Mouse (Mus musculus): ENCODE data around the gene Gm48552. TPM values are rescaled to one million over a fixed set of nuclear protein-coding genes. Genes with fewer than 3 reads are reported as not detected.

Gm48552 gene
- total RNA-seq, 2 experiments from 2014 or later, result 0.65 to 0.83 TPM

- intact Hi-C loops (cut with DNase I), result loop anchor here (10.0 kb wide), 1 partner anchor 161 kb away; the partner anchor contains the start of gene Gna11
Measured at GRCm38 (mm10) chr10:81383802-81384604, 4.8 kb upstream of the Gm48552 start, which contains the start of the genes Dohh and Gm48551. Gene Dohh, plus strand, starts transcription at chr10:81384428. Gene Gm48551, plus strand, starts transcription at chr10:81384466.

GRCm38 (mm10) chr10:81384605-81384982 lies 4.2 kb upstream of the Gm48552 start:
- no peak for DNase-seq
- intact Hi-C loops (cut with DNase I), result loop anchor here (10.0 kb wide), 1 partner anchor 160 kb away; the partner anchor contains the start of gene Gna11

More at GRCm38 (mm10) chr10:81383802-81384604, 4.8 kb upstream of the Gm48552 start, which contains the start of the genes Dohh and Gm48551:
- peak; percentile 99 to 100 for DNase-seq

GRCm38 (mm10) chr10:81385603-81386306 lies 3.0 kb upstream of the Gm48552 start:
- intact Hi-C loops (cut with DNase I), result loop anchor here (10.0 kb wide), 1 partner anchor 159 kb away; the partner anchor contains the start of gene Gna11
- DNase-seq, result no peak

- no peak for DNase-seq
- intact Hi-C loops (cut with DNase I), result loop anchor here (10.0 kb wide), 1 partner anchor 157 kb away; the partner anchor contains the start of gene Gna11
Measured at GRCm38 (mm10) chr10:81387716-81388115, 1.1 kb upstream of the Gm48552 start.

- peak in 1 of 2 experiments; percentile 36 for DNase-seq
- intact Hi-C loops (cut with DNase I), result loop anchor here (1.0 to 10.0 kb wide), 2 partner anchors 61 to 155 kb away; partner anchors contain the start of gene Gna11
Measured at GRCm38 (mm10) chr10:81389373-81389772, 568 bp downstream of the Gm48552 start.

- DNase-seq, result peak; percentile 85 to 86
- intact Hi-C loops (cut with DNase I), result loop anchor here (1.0 to 10.0 kb wide), 2 partner anchors 60 to 155 kb away; partner anchors contain the start of gene Gna11
Measured at GRCm38 (mm10) chr10:81389801-81390677, 1.2 kb downstream of the Gm48552 start.

- intact Hi-C loops (cut with DNase I), result no loop called here
- no peak for DNase-seq
Measured at GRCm38 (mm10) chr10:81390678-81390965, 1.8 kb downstream of the Gm48552 start.

- DNase-seq, result no peak
- intact Hi-C loops (cut with DNase I), result no loop called here
Measured at GRCm38 (mm10) chr10:81392270-81392669, 3.5 kb downstream of the Gm48552 start.

GRCm38 (mm10) chr10:81392781-81393185 lies 4.0 kb downstream of the Gm48552 start, which contains the start of gene Smim24:
Gene Smim24, plus strand, starts transcription at chr10:81393051.
- DNase-seq, result no peak
- intact Hi-C loops (cut with DNase I), result no loop called here

- intact Hi-C loops (cut with DNase I), result loop anchor here (2.0 kb wide), 1 partner anchor 47 kb away; no protein-coding TSS in a partner anchor
- DNase-seq, result peak in 1 of 2 experiments; percentile 55
Measured at GRCm38 (mm10) chr10:81393456-81394063, 4.8 kb downstream of the Gm48552 start.

- DNase-seq, result peak; percentile 75 to 83
- intact Hi-C loops (cut with DNase I), result loop anchor here (2.0 kb wide), 1 partner anchor 46 kb away; no protein-coding TSS in a partner anchor
Measured at GRCm38 (mm10) chr10:81395127-81395526, 6.3 kb downstream of the Gm48552 start.

GRCm38 (mm10) chr10:81395865-81396264 lies 7.1 kb downstream of the Gm48552 start:
- no peak for DNase-seq
- intact Hi-C loops (cut with DNase I), result loop anchor here (2.0 kb wide), 1 partner anchor 45 kb away; no protein-coding TSS in a partner anchor

- intact Hi-C loops (cut with DNase I), result no loop called here
- DNase-seq, result no peak
Measured at GRCm38 (mm10) chr10:81396749-81397148, 7.9 kb downstream of the Gm48552 start.

GRCm38 (mm10) chr10:81399296-81399695 lies 10.5 kb downstream of the Gm48552 start:
- DNase-seq, result no peak
- intact Hi-C loops (cut with DNase I), result no loop called here

- DNase-seq, result no peak
- intact Hi-C loops (cut with DNase I), result no loop called here
Measured at GRCm38 (mm10) chr10:81399798-81400308, 11.0 kb downstream of the Gm48552 start.

GRCm38 (mm10) chr10:81400371-81401204 lies 11.8 kb downstream of the Gm48552 start:
- intact Hi-C loops (cut with DNase I), result no loop called here
- DNase-seq, result no peak

GRCm38 (mm10) chr10:81401205-81401520 lies 12.4 kb downstream of the Gm48552 start:
- intact Hi-C loops (cut with DNase I), result no loop called here
- DNase-seq, result peak in 1 of 2 experiments; percentile 27

GRCm38 (mm10) chr10:81401521-81402226 lies 12.9 kb downstream of the Gm48552 start:
- intact Hi-C loops (cut with DNase I), result no loop called here
- peak; percentile 84 for DNase-seq
